Mouse (Mus musculus) cortical plate, adult 2 months (tissue): ENCODE measurements around the gene Sirt3. TPM values are rescaled to one million over a fixed set of nuclear protein-coding genes. Genes with fewer than 3 reads are reported as not detected.

ENCODE experiments used
- H3K27ac ChIP-seq: fragments of 200-500 bp; 2 replicates; pipeline ENCODE4 v1.5.1; 2012; ENCODE audit warnings: low read length, control low read depth, inconsistent platforms; ENCODE audit not compliant: insufficient read depth
- H3K4me1 ChIP-seq: fragments of 200-500 bp; 2 replicates; pipeline ENCODE4 v1.6.1; 2011; ENCODE audit warnings: low read length; ENCODE audit not compliant: control insufficient read depth, insufficient read depth
- H3K4me3 ChIP-seq: fragments of 200-500 bp; 2 replicates; pipeline ENCODE4 v1.5.1; 2011; ENCODE audit warnings: mild to moderate bottlenecking, low read length, control low read depth; ENCODE audit not compliant: insufficient read depth
- CTCF ChIP-seq: fragments of 200-500 bp; IDR thresholded peaks from 2 replicates; pipeline ENCODE4 v1.5.1; 2011; ENCODE audit warnings: mild to moderate bottlenecking, control low read depth, low read length; ENCODE audit not compliant: insufficient read depth; ENCODE audit errors: extremely low read depth
- POLR2A ChIP-seq: fragments of 200-500 bp; IDR thresholded peaks from 2 replicates; pipeline ENCODE4 v1.6.1; 2011; ENCODE audit warnings: mild to moderate bottlenecking, low read length, control low read depth; ENCODE audit not compliant: insufficient read depth; ENCODE audit errors: extremely low read depth
- polyA plus RNA-seq: library from polyadenylated mRNA; depleted of rRNA; stranded (reverse); fragments of >200 nt; gene quantifications from 2 replicates; pipeline ENCODE4 v1.2.3, GENCODE M21; 2012

Gene Sirt3
- polyA plus RNA-seq, 1 experiment: 158 TPM

GRCm38 (mm10) chr7:140855181-140855580 lies 26.9 kb downstream of the Sirt3 start:
- TF ChIP-seq CTCF (no peak), POLR2A (no peak)
- Histone ChIP-seq H3K4me1 (peaks cover 8% of the 10 kb centered on the region), H3K4me3 (peak overlapping the region; percentile 87), H3K27ac (no peak overlapping the region)

- Histone ChIP-seq H3K4me3 (peak overlapping the region; percentile 87; the same call in 1 of the 2 replicates), H3K4me1 (peaks cover 8% of the 10 kb centered on the region), H3K27ac (no peak overlapping the region)
- TF ChIP-seq POLR2A (no peak), CTCF (no peak)
These were observed 27.6 kb downstream of the Sirt3 start for GRCm38 (mm10) chr7:140854483-140854882.

DNA sequence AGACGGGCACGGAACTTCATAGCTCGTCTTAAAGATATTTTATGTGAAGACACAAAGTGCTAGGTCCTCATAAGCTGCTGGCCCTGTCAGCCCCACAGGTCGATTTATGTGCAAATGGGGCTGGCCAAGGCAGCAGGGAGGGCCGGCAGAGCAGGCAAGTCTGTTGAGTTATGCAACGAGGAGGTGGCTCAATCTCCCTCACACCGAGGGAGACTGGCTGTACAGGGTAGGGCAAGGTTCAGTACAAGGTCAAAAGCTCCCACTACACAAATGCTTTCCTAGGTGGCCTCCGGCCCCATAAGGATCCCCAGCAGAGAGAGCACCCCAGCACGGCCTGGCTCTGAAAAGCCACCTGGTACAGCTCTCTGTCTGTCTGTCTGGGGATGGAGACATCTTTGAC lies 28.7 kb downstream of the Sirt3 start:
- Histone ChIP-seq H3K4me1 (peaks cover 4% of the 10 kb centered on the region; the same call in 1 of the 2 replicates), H3K4me3 (no peak overlapping the region), H3K27ac (no peak overlapping the region)
- TF ChIP-seq CTCF (no peak), POLR2A (no peak)

DNA sequence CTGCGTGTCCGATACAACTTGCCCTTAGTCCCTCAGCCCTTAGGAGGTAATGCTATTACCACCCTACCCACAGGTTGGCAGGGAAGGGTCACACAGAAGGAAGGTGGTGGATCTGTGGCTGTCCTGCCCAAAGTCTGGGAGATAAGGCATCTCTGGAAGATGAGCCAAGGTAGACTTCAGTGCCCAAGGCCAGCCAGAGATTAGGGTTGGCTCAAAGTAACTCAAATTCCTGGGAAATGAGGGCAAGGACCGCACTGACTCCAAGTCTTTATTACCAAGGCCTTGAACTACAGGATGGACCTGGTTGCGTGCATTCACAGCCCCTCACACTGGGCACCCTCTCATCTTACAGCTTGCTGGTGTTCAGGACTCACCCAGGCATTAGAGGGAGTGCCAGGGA lies 30.2 kb downstream of the Sirt3 start:
- Histone ChIP-seq H3K27ac (no peak overlapping the region), H3K4me1 (peaks cover 4% of the 10 kb centered on the region; the same call in 1 of the 2 replicates), H3K4me3 (no peak overlapping the region)
- TF ChIP-seq POLR2A (no peak), CTCF (no peak)

- Histone ChIP-seq H3K4me3 (no peak overlapping the region), H3K4me1 (no peaks in the 10 kb centered on the region), H3K27ac (no peak overlapping the region)
- TF ChIP-seq POLR2A (no peak), CTCF (no peak)
These were observed 33.5 kb downstream of the Sirt3 start for GRCm38 (mm10) chr7:140848591-140848990.

DNA sequence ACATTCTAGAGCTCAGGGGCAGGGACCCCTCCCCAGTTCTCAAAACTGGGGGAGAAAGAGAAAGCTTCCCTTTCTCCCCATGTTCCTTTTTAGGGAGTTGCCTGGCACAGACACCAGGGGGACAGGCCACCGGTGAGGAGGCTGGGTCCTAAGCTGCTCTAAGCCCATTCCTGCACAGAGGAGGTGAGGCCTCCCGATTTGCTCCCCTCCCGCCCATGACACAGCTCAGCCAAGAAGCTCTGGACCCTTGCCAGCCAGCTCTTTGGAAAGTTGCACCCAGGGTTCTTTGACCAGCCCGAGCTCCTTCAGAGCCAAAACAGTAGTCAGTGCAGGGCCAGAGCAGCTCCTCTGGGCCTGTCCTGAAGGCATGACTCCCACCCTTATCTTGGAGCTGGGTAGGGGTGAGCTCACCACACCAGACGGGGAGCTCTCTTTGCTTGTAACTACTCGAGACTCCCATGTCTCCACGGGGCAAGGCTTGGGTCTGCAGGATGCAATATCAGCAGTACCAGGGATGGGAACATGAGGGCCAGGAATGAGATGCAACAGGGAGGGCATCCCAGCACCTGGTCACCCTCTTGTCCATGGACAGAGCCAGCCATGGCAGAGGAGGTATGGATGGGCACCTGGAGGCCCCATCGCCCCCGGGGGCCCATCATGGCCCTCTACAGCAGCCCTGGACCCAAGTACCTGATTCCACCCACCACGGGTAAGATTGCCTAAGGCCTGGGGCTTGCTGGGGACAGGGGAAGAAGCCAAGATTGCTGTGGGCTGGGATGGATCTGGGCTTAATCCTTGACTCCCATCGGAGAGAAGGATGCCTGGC lies 34.1 kb downstream of the Sirt3 start, which contains the start of gene Odf3:
Gene Odf3, plus strand, starts transcription at position 51 of the 826 bp plus-strand sequence.
- no peak within 1 kb of the TSS for H3K4me3 ChIP-seq
- TF ChIP-seq POLR2A: no peak
- no peak for TF ChIP-seq CTCF
- no peaks in the 10 kb centered on the region for H3K4me1 ChIP-seq
- H3K27ac ChIP-seq: no peak within 1 kb of the TSS

DNA sequence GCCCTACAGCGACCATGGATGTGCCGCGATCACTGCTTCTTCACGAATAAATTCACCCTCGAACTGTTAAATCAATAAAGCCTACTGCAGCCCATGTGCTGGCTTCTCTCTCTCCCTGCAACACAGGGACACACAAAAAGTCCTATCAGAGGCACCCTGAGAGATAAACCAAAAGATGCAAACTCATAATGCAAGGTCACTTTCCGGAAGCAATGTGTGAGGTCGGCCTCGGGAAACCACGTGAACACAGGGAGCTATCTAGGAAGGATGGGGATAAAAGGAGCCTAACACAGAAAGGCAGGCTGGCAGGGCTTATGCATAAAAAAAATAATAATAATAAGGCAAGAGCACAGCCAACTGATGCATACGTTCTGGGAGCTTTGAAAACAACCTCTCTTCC lies 35.4 kb downstream of the Sirt3 start:
- H3K27ac ChIP-seq: no peak overlapping the region
- no peak overlapping the region for H3K4me3 ChIP-seq
- no peaks in the 10 kb centered on the region for H3K4me1 ChIP-seq
- no peak for TF ChIP-seq POLR2A

GRCm38 (mm10) chr7:140845683-140846082 lies 36.4 kb downstream of the Sirt3 start:
- no peak overlapping the region for H3K4me3 ChIP-seq
- H3K4me1 ChIP-seq: no peaks in the 10 kb centered on the region
- no peak for TF ChIP-seq POLR2A
- TF ChIP-seq CTCF: no peak
- H3K27ac ChIP-seq: no peak overlapping the region

DNA sequence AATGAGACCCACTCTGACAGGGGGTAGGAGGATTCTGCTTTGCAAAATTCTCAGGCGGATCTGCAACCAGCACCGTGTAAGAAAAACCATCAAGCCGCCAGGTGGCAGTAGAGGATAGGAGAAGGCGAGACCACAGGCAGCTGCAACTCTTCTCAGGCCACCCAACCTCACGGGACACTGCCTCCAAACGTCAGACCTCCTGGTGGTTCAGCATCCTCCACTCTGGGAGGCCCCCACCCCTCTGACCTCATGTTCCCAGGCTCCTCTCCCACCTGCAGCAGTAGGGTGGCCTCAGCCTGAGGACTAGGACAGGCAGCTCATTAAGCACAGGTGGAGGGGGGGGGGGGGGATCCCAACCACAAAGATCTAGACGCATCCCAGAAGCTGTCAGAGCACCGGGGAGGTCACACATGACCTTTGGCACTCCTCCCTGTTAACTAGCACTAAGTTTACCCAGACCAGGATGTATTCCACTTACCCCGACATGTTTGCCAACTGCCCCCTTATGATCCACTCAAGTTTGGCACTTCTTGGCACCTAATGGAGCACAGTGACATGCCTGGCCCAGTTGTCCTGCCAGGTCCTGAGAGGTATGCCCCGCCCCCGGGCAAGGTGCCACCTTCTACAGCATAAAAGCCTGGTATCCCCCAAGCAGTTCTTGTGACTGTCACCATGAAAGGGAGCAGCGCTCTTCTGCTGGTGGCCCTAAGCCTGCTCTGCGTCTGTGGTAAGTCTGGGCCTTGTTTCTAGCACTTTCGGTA lies 37.0 kb downstream of the Sirt3 start, which contains the start of gene Scgb1c1:
Gene Scgb1c1, plus strand, starts transcription at position 643 of the 761 bp plus-strand sequence.
- no peak within 1 kb of the TSS for H3K27ac ChIP-seq
- H3K4me1 ChIP-seq: no peaks in the 10 kb centered on the region
- TF ChIP-seq POLR2A (no peak), CTCF (peak; percentile 89)
- no peak within 1 kb of the TSS for H3K4me3 ChIP-seq
